Mouse (Mus musculus): ENCODE measurements at regions not wholly inside any gene's neighbourhood (a gene's known extent, or its start where the extent isn't known, plus 50 kb on each side); places are given as distances from the start of the nearest gene placed in this dataset.

GRCm38 (mm10) chr12:97921349-97922264 lies 337.7 kb downstream of the Galc start:
- no peak for DNase-seq (ENCODE audit: low read depth)

- no peak for DNase-seq (ENCODE audit: low read depth)
Measured at GRCm38 (mm10) chr12:97918416-97918815, 340.8 kb downstream of the Galc start.

- no peak for DNase-seq (ENCODE audit: low read depth)
Measured at GRCm38 (mm10) chr12:97915026-97915425, 344.2 kb downstream of the Galc start.

GRCm38 (mm10) chr12:97912730-97913129 lies 346.5 kb downstream of the Galc start:
- DNase-seq (ENCODE audit: low read depth): no peak

- DNase-seq (ENCODE audit: low read depth): no peak
Measured at GRCm38 (mm10) chr12:97899266-97899665, 360.0 kb downstream of the Galc start.

GRCm38 (mm10) chr12:97898178-97898577 lies 361.1 kb downstream of the Galc start:
- no peak for DNase-seq (ENCODE audit: low read depth)

- no peak for DNase-seq (ENCODE audit: low read depth)
Measured at GRCm38 (mm10) chr12:97895981-97896380, 363.3 kb downstream of the Galc start.

- DNase-seq (ENCODE audit: low read depth): no peak
Measured at GRCm38 (mm10) chr12:97888801-97889455, 370.3 kb downstream of the Galc start.

GRCm38 (mm10) chr12:97888291-97888800 lies 370.9 kb downstream of the Galc start:
- DNase-seq (ENCODE audit: low read depth): no peak

GRCm38 (mm10) chr12:97882439-97882838 lies 376.8 kb downstream of the Galc start:
- DNase-seq (ENCODE audit: low read depth): peak; percentile 2

- DNase-seq (ENCODE audit: low read depth): peak; percentile 45
Measured at GRCm38 (mm10) chr12:97872391-97872790, 386.9 kb downstream of the Galc start.

- no peak for DNase-seq (ENCODE audit: low read depth)
Measured at GRCm38 (mm10) chr12:97862921-97863320, 396.3 kb downstream of the Galc start.

- no peak for DNase-seq (ENCODE audit: low read depth)
Measured at GRCm38 (mm10) chr12:97836202-97836908, 422.9 kb downstream of the Galc start.

- no peak for DNase-seq (ENCODE audit: low read depth)
Measured at GRCm38 (mm10) chr12:97793364-97794120, 465.7 kb downstream of the Galc start.

- DNase-seq (ENCODE audit: low read depth): no peak
Measured at GRCm38 (mm10) chr12:97783476-97783875, 475.8 kb downstream of the Galc start.

GRCm38 (mm10) chr12:97759116-97759515 lies 500.1 kb downstream of the Galc start:
- DNase-seq (ENCODE audit: low read depth): no peak

- no peak for DNase-seq (ENCODE audit: low read depth)
Measured at GRCm38 (mm10) chr12:97758624-97759023, 500.6 kb downstream of the Galc start.

- no peak for DNase-seq (ENCODE audit: low read depth)
Measured at GRCm38 (mm10) chr12:97750166-97750565, 509.1 kb downstream of the Galc start.

- no peak for DNase-seq (ENCODE audit: low read depth)
Measured at GRCm38 (mm10) chr12:97740927-97741326, 518.3 kb downstream of the Galc start.

GRCm38 (mm10) chr12:97732078-97732580 lies 527.1 kb downstream of the Galc start:
- no peak for DNase-seq (ENCODE audit: low read depth)

- no peak for DNase-seq (ENCODE audit: low read depth)
Measured at GRCm38 (mm10) chr12:97720554-97720953, 538.7 kb downstream of the Galc start.
